Mouse (Mus musculus): ENCODE measurements around the gene Myo1d. TPM values are rescaled to one million over a fixed set of nuclear protein-coding genes. Genes with fewer than 3 reads are reported as not detected.

The Myo1d gene
- polyA plus RNA-seq, 1 experiment, result 109 TPM

- DNase-seq (ENCODE audit: low read depth, low spot score), result no peak
These were observed 264.5 kb downstream of the Myo1d start for GRCm38 (mm10) chr11:80515346-80515745.

GRCm38 (mm10) chr11:80513796-80514195 is 266.0 kb downstream of the Myo1d start:
- WGBS, result 68% methylated on average over 7 of the region's 7 CpGs
- no peak for DNase-seq (ENCODE audit: low read depth, low spot score)

More at GRCm38 (mm10) chr11:80515346-80515745, 264.5 kb downstream of the Myo1d start:
- WGBS, result 80% methylated on average over 1 of the region's 1 CpGs

GRCm38 (mm10) chr11:80512313-80513056 is 267.3 kb downstream of the Myo1d start:
- DNase-seq (ENCODE audit: low read depth, low spot score), result no peak
- WGBS, result 80% methylated on average over 19 of the region's 19 CpGs

GRCm38 (mm10) chr11:80510124-80510523 is 269.7 kb downstream of the Myo1d start:
- 90% methylated on average over 10 of the region's 10 CpGs for WGBS

GRCm38 (mm10) chr11:80509176-80509506 is 270.7 kb downstream of the Myo1d start:
- WGBS, result 81% methylated on average over 5 of the region's 5 CpGs
- DNase-seq (ENCODE audit: low read depth, low spot score), result no peak

More at GRCm38 (mm10) chr11:80510124-80510523, 269.7 kb downstream of the Myo1d start:
- DNase-seq (ENCODE audit: low read depth, low spot score), result no peak

GRCm38 (mm10) chr11:80508361-80509175 is 271.3 kb downstream of the Myo1d start:
- DNase-seq (ENCODE audit: low read depth, low spot score), result no peak
- 70% methylated on average over 19 of the region's 19 CpGs for WGBS

- 91% methylated on average over 6 of the region's 6 CpGs for WGBS
- no peak for DNase-seq (ENCODE audit: low read depth, low spot score)
These were observed 272.0 kb downstream of the Myo1d start for GRCm38 (mm10) chr11:80507791-80508190.

- DNase-seq (ENCODE audit: low read depth, low spot score), result no peak
These were observed 273.3 kb downstream of the Myo1d start for GRCm38 (mm10) chr11:80506483-80506882.

- DNase-seq (ENCODE audit: low read depth, low spot score), result no peak
- 95% methylated on average over 3 of the region's 3 CpGs for WGBS
These were observed 274.2 kb downstream of the Myo1d start for GRCm38 (mm10) chr11:80505581-80505980.

GRCm38 (mm10) chr11:80504519-80505385 is 275.1 kb downstream of the Myo1d start:
- 73% methylated on average over 6 of the region's 6 CpGs for WGBS
- no peak for DNase-seq (ENCODE audit: low read depth, low spot score)

- no peak for DNase-seq (ENCODE audit: low read depth, low spot score)
- 79% methylated on average over 13 of the region's 13 CpGs for WGBS
These were observed 275.9 kb downstream of the Myo1d start for GRCm38 (mm10) chr11:80503726-80504452.

GRCm38 (mm10) chr11:80503281-80503680 is 276.5 kb downstream of the Myo1d start:
- no peak for DNase-seq (ENCODE audit: low read depth, low spot score)
- WGBS, result 92% methylated on average over 6 of the region's 6 CpGs

- WGBS, result 81% methylated on average over 4 of the region's 4 CpGs
- DNase-seq (ENCODE audit: low read depth, low spot score), result no peak
These were observed 280.3 kb downstream of the Myo1d start for GRCm38 (mm10) chr11:80499550-80499952.

GRCm38 (mm10) chr11:80498328-80499070 is 281.3 kb downstream of the Myo1d start:
- WGBS, result 74% methylated on average over 11 of the region's 11 CpGs
- DNase-seq (ENCODE audit: low read depth, low spot score), result no peak

GRCm38 (mm10) chr11:80497225-80497919 is 282.5 kb downstream of the Myo1d start:
- 87% methylated on average over 10 of the region's 10 CpGs for WGBS
- no peak for DNase-seq (ENCODE audit: low read depth, low spot score)

GRCm38 (mm10) chr11:80496640-80497039 is 283.2 kb downstream of the Myo1d start:
- DNase-seq (ENCODE audit: low read depth, low spot score), result no peak
- 79% methylated on average over 1 of the region's 1 CpGs for WGBS

GRCm38 (mm10) chr11:80495972-80496371 is 283.9 kb downstream of the Myo1d start:
- WGBS, result 93% methylated on average over 6 of the region's 6 CpGs
- DNase-seq (ENCODE audit: low read depth, low spot score), result no peak

- 92% methylated on average over 9 of the region's 9 CpGs for WGBS
- no peak for DNase-seq (ENCODE audit: low read depth, low spot score)
These were observed 285.0 kb downstream of the Myo1d start for GRCm38 (mm10) chr11:80494852-80495251.

Data from large intestine, adult 2 months (tissue).